Mouse (Mus musculus) C2C12 (cell line): Measurements from ENCODE around the gene Tmem114.

Experiments
- CEBPB ChIP-seq: IDR thresholded peaks from one replicate; pipeline ENCODE4 v1.6.1; 2011; ENCODE audit warnings: low read depth, mild to moderate bottlenecking, control low read depth, moderate library complexity
- CTCF ChIP-seq: IDR thresholded peaks from one replicate; pipeline ENCODE4 v1.5.1; 2011; ENCODE audit not compliant: control insufficient read depth, insufficient read depth, insufficient read length
- MAX ChIP-seq: IDR thresholded peaks from one replicate; pipeline ENCODE4 v1.6.1; 2011; ENCODE audit warnings: mild to moderate bottlenecking, control low read depth
- MYOD1 ChIP-seq: IDR thresholded peaks from one replicate; pipeline ENCODE4 v1.6.1; 2011; ENCODE audit warnings: low read depth; ENCODE audit not compliant: control insufficient read depth, insufficient read length
- MYOG ChIP-seq: IDR thresholded peaks from one replicate; pipeline ENCODE4 v1.6.1; 2011; ENCODE audit not compliant: control insufficient read depth, insufficient read length; ENCODE audit errors: extremely low read depth
- USF1 ChIP-seq: IDR thresholded peaks from one replicate; pipeline ENCODE4 v1.6.1; 2011; ENCODE audit warnings: low read depth, mild to moderate bottlenecking, control low read depth, moderate library complexity

DNA sequence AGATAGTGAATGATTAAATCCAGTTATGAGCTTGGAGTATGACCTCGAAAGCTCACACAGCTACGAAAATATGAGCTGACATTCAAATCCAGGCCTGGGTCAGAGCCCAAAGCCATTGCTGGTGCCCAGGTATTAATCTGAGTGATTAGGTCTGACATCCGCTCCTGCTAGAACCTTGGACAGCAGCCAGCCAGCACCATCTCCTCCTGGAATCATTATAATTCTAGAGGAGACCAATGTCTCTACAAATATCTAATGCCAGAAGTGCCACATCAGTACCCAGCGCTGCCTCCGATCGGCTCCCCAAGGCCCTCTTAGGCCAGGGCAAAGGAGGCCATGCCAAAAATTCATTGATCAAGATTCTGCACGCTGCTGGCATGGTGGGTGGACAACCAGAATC, 20.0 kb upstream of the Tmem114 start:
- TF ChIP-seq USF1 = no peak
- no peak for TF ChIP-seq CTCF
- TF ChIP-seq MAX = no peak
- TF ChIP-seq MYOG = no peak
- no peak for TF ChIP-seq CEBPB
- TF ChIP-seq MYOD1 = no peak
